Mouse (Mus musculus) left cerebral cortex, adult 8-10 months (tissue): ENCODE results near the gene Agbl5. TPM values are rescaled to one million over a fixed set of nuclear protein-coding genes. Genes with fewer than 3 reads are reported as not detected.

Experiments used
- DNase-seq, 2 experiments: peaks; one replicate each; pipeline ENCODE4 v3.0.0; 2022; ENCODE audit warnings: low spot score in 2 of 2
- total RNA-seq, 4 experiments: library from RNA; stranded (reverse); gene quantifications; 2 replicates each; pipeline ENCODE4 v1.2.4; 2022

Agbl5 gene
- total RNA-seq, 4 experiments from 2014 or later: 14.6 to 18.2 (median 17.0) TPM

DNA sequence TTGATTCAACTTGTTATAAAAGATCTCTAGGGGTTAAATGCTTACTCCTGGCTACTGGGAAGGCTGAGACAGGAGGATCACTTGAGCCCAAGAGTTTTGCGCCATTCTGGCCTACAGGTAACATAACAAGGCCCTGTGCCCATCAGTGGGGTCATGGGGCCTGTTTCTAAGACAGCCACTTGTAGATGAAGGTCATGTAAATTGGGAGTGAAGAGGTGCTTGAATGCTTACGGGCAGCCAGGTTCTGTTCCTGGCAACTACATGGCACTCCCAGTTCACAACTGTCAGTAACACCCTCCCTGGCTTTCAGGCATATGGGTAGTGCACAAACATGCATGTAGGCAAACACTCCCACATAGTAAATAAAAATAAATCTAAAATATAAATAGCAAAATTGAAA lies 62.4 kb downstream of the Agbl5 start:
- no peak for DNase-seq

DNA sequence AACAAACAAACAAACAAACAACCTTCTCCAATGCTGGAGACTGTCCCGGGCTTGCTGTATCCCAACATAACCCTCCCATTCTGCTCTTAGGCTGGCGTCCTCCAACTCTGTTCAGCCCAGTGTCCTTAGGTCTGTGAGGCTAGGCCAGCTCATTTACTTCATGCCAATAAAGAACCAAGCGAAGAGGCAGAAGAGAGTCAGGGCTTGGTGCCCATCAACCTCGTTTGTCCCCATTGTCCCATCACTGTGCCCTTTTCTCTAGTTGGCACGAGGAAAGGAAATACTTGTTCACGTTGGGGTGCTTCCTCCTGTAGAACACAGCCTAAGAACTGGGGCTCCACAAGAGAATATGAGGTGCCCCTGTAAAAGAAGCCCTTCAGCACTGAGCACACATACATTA lies 63.2 kb downstream of the Agbl5 start:
- no peak for DNase-seq

DNA sequence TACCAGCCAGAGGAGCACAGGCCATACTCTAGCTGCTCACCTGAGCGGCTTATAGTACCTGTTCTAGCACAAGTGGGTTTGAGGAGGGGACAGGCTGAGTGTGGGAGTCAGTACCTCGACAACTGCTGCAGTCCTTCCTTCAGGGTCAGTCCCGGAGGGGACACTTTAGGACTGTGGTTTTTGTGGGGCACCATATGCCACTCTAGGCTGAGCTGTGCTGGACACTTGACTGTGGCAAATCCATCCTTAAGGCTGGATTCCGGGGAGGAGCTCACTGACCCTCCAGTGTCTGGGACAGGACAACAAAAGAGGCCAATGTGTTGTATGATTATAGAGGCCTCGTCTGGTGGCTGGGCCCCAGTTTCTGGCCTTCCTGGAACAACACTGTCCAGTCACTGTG lies 64.1 kb downstream of the Agbl5 start:
- no peak for DNase-seq

DNA sequence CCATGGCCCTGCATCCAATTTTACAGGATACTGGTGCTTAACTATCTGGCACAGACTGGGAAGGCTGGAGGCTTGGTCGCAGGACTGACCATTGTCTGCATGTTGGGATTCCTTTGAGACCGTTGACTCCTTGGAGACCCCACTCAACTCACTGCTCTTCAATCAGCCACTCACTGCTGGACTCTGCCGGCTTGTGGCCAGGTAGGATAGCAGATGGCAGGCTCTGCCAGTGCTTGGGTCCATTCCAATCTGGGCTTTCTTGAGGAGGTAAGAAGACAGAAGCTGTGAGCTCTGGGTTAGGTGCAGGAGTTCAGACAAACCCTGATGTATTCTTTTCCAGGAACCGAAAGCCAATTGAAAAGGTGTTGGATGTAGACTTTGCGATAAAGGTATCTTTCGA lies 65.6 kb downstream of the Agbl5 start:
- no peak for DNase-seq

DNA sequence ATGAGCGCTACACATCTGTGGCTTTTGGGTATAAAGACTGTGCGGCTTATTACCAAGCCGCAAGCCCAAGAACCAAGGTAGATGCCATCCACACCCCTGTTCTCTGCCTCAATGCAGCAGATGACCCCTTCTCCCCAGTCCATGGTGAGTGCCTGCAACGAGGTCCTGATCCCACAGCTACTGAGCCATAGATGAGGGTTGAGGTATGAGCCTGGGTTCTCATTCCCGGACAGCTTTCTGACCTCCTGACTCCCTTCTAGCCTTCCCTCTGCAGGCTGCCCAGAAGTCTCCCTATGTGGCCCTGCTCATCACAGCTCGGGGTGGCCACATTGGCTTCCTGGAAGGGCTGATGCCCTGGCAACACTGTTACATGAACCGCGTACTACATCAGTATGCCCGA lies 66.1 kb downstream of the Agbl5 start:
- no peak for DNase-seq

DNA sequence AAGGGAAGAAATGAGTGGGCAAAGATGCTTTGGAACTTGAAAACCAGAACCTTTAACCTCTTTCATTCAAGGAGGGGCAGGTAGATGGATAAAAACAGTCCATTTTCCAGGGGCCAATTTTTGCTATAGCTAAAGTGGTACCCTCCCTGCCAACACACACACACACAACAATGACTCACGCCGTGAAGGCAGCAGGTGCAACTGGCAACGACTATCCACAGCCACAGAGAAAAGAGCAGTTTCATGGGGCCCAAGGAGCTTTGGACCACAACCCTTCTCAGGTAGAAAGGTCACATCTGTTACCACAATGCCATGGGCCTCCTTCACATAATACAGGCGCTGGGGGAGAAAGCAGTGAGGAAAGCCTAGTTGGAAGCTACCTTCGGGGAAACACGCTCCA lies 67.3 kb downstream of the Agbl5 start:
- no peak for DNase-seq

Other genes with a start within 250 kb of the Agbl5 start
- gene Slc35f6, start 240.8 kb upstream of the Agbl5 start, total RNA-seq: 10 to 100 TPM; 37.6 to 43.3 (median 39.8) TPM
- 1 to 10 TPM; 3.8 to 4.9 (median 4.5) TPM for gene Cenpa, start 221.9 kb upstream of the Agbl5 start, total RNA-seq
- 10 to 100 TPM; 21.3 to 28.0 (median 27.4) TPM for gene Dpysl5, start 177.1 kb upstream of the Agbl5 start, total RNA-seq
- 100 to 1,000 TPM; 220 to 238 (median 224) TPM for gene Mapre3, start 74.1 kb upstream of the Agbl5 start, total RNA-seq
- gene Tmem214, start 20.7 kb upstream of the Agbl5 start, total RNA-seq: 10 to 100 TPM; 58.3 to 64.4 (median 62.9) TPM
- 100 to 1,000 TPM in 1 of 4 experiments, 10 to 100 TPM in 3; 86.3 to 105 (median 90.6) TPM for gene Ost4, start 19.1 kb downstream of the Agbl5 start, total RNA-seq
- gene Emilin1, start 24.7 kb downstream of the Agbl5 start, total RNA-seq: 1 to 10 TPM; 2.3 to 4.2 (median 2.8) TPM
- 10 to 100 TPM; 16.2 to 21.5 (median 18.9) TPM for gene Khk, start 32.7 kb downstream of the Agbl5 start, total RNA-seq
- 10 to 100 TPM; 23.9 to 28.0 (median 27.1) TPM for gene Cgref1, start 56.9 kb downstream of the Agbl5 start, total RNA-seq
- gene Preb, start 71.7 kb downstream of the Agbl5 start, total RNA-seq: 100 to 1,000 TPM; 114 to 135 (median 128) TPM
- under 1 TPM; 0.12 to 0.27 (median 0.16) TPM for gene Tcf23, start 80.0 kb downstream of the Agbl5 start, total RNA-seq
- 10 to 100 TPM; 77.1 to 86.3 (median 80.2) TPM for gene Atraid, start 159.6 kb downstream of the Agbl5 start, total RNA-seq
- gene Slc5a6, start 160.2 kb downstream of the Agbl5 start, total RNA-seq: 10 to 100 TPM; 16.1 to 22.2 (median 20.6) TPM
- 10 to 100 TPM; 16.8 to 28.5 (median 20.1) TPM for gene Cad, start 166.1 kb downstream of the Agbl5 start, total RNA-seq
- gene Dnajc5g, start 217.6 kb downstream of the Agbl5 start, total RNA-seq: not detected
- gene Slc30a3, start 219.5 kb downstream of the Agbl5 start, total RNA-seq: 100 to 1,000 TPM; 102 to 124 (median 110) TPM
- gene Trim54, start 228.0 kb downstream of the Agbl5 start, total RNA-seq: 1 to 10 TPM in 2 of 4 experiments, under 1 TPM in 2; 0.50 to 2.0 (median 1.1) TPM